In the genomic region with DNA sequence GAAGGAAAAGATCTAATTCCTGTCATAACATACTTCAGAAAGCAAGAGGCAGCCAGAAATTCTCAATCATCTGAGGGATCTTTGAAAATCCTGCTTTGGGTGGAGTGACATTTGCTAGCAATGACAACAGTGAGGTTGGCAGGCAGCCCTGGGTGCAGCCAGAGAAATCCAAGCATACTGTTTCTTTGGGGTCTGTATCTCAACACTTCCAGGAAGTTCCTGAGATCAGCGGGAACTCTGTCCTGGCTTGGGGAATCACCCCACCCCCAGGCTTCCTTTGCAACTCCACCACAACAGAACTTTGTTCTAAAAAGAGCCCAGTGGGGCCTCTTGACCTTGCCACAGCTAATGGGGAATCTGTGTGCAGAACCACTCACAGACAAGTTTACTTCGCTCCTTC, we compare ENCODE assay signal across 9 mouse cellular contexts.
DNase-seq lines count a peak whose midpoint lies in the region; ATAC-seq and TF ChIP-seq lines count a peak whose summit lies in the region.
"Had no signal": no experiment of that assay in that cellular context is flagged by ENCODE, and none has a peak within 500 bp of the region (broad histone marks: within the 10 kb centered on the region; RNA-seq: fewer than 3 reads in every experiment).

No protein-coding gene starts in this region.

- peak; percentile 3; the same call in 1 of the 2 replicates for TF ChIP-seq CTCF in left cerebral cortex, adult 2 months (IDR thresholded peaks at IDR 0.05)

- H3K27ac ChIP-seq in left cerebral cortex, adult 2 months, result peak overlapping the region; percentile 42; the same call in 1 of the 2 replicates

- intact Hi-C loops in left cerebral cortex, adult 2 months (cut with DNase I), result no loop called here

- no peak for ATAC-seq in cerebellum, adult (ENCODE audit: insufficient number of reproducible peaks, low FRiP score, low TSS enrichment)
- no peak for ATAC-seq in inflammation-experienced regulatory T-cells, adult 6 months

- H3K4me3 ChIP-seq in left cerebral cortex, adult 2 months, result no peak overlapping the region
- H3K4me3 ChIP-seq: megakaryocyte, embryonic 14.5 days had no signal

- DNase-seq in left cerebral cortex, adult 2 months (ENCODE audit: extremely low spot score in 1 of 2, low spot score in 2 of 2), result peak in 1 of 2 experiments; percentile 8
- DNase-seq in left cerebral cortex, adult 9 months (ENCODE audit: low spot score in 2 of 2), result no peak
- peak; percentile 19 for DNase-seq in brain, adult 2 months (ENCODE audit: low read depth, low spot score)
- DNase-seq in heart, adult 18-20 months, result peak; percentile 82 to 90
- DNase-seq in kidney, postnatal 4 days, result peak; percentile 56 to 68
- no peak for DNase-seq in ovary, postnatal 14 days (ENCODE audit: low spot score)

Comparison
In these comparisons a context has a peak if more than half of its experiments do, and no peak if none do; other contexts are left out.
1. DNase-seq: peak in brain, adult 2 months (single experiment), heart, adult 18-20 months (2 of 2) and kidney, postnatal 4 days (2 of 2); none in left cerebral cortex, adult 9 months (0 of 2) and ovary, postnatal 14 days (single experiment).